Mouse (Mus musculus): ENCODE results near the gene Rabl3.

Rabl3 gene

GRCm38 (mm10) chr16:37539611-37540580, at the start of gene Rabl3, which contains the start of gene Gtf2e1:
TSS of gene Rabl3 (plus strand) at chr16:37539885.
TSS of gene Gtf2e1 (minus strand) at chr16:37539789.
- peak; percentile 100 for DNase-seq (ENCODE audit: low read depth, low spot score)

GRCm38 (mm10) chr16:37495017-37495416, 44.7 kb upstream of the Rabl3 start:
- no peak for DNase-seq (ENCODE audit: low read depth, low spot score)

- no peak for DNase-seq (ENCODE audit: low read depth, low spot score)
Measured at GRCm38 (mm10) chr16:37498581-37498980, 41.1 kb upstream of the Rabl3 start.

GRCm38 (mm10) chr16:37504517-37504916, 35.2 kb upstream of the Rabl3 start:
- peak; percentile 24 for DNase-seq (ENCODE audit: low read depth, low spot score)

GRCm38 (mm10) chr16:37506751-37507150, 32.9 kb upstream of the Rabl3 start:
- DNase-seq (ENCODE audit: low read depth, low spot score): no peak

GRCm38 (mm10) chr16:37511489-37511888, 28.2 kb upstream of the Rabl3 start:
- no peak for DNase-seq (ENCODE audit: low read depth, low spot score)

GRCm38 (mm10) chr16:37514644-37515043, 25.0 kb upstream of the Rabl3 start:
- no peak for DNase-seq (ENCODE audit: low read depth, low spot score)

GRCm38 (mm10) chr16:37516376-37516993, 23.2 kb upstream of the Rabl3 start:
- no peak for DNase-seq (ENCODE audit: low read depth, low spot score)

- no peak for DNase-seq (ENCODE audit: low read depth, low spot score)
Measured at GRCm38 (mm10) chr16:37517596-37518211, 22.0 kb upstream of the Rabl3 start.

GRCm38 (mm10) chr16:37518662-37519061, 21.0 kb upstream of the Rabl3 start:
- no peak for DNase-seq (ENCODE audit: low read depth, low spot score)

- DNase-seq (ENCODE audit: low read depth, low spot score): no peak
Measured at GRCm38 (mm10) chr16:37519721-37520120, 20.0 kb upstream of the Rabl3 start.

- no peak for DNase-seq (ENCODE audit: low read depth, low spot score)
Measured at GRCm38 (mm10) chr16:37520190-37521040, 19.3 kb upstream of the Rabl3 start.

- no peak for DNase-seq (ENCODE audit: low read depth, low spot score)
Measured at GRCm38 (mm10) chr16:37522100-37522697, 17.5 kb upstream of the Rabl3 start.

GRCm38 (mm10) chr16:37525121-37525520, 14.6 kb upstream of the Rabl3 start:
- DNase-seq (ENCODE audit: low read depth, low spot score): no peak

- DNase-seq (ENCODE audit: low read depth, low spot score): no peak
Measured at GRCm38 (mm10) chr16:37526688-37527223, 12.9 kb upstream of the Rabl3 start.

- no peak for DNase-seq (ENCODE audit: low read depth, low spot score)
Measured at GRCm38 (mm10) chr16:37530170-37530569, 9.5 kb upstream of the Rabl3 start.

GRCm38 (mm10) chr16:37532046-37532445, 7.6 kb upstream of the Rabl3 start:
- DNase-seq (ENCODE audit: low read depth, low spot score): no peak

- no peak for DNase-seq (ENCODE audit: low read depth, low spot score)
Measured at GRCm38 (mm10) chr16:37533369-37534068, 6.2 kb upstream of the Rabl3 start.

- no peak for DNase-seq (ENCODE audit: low read depth, low spot score)
Measured at GRCm38 (mm10) chr16:37539240-37539610, 460 bp upstream of the Rabl3 start.

GRCm38 (mm10) chr16:37540776-37541175, 1.1 kb downstream of the Rabl3 start:
- no peak for DNase-seq (ENCODE audit: low read depth, low spot score)

Data from 3T3-L1 (cell line).